Mouse (Mus musculus) G1E (cell line): ENCODE measurements at regions not wholly inside any gene's neighbourhood (a gene's known extent, or its start where the extent isn't known, plus 50 kb on each side); places are given as distances from the start of the nearest gene placed in this dataset.

Source experiments
- ATAC-seq: 2 replicates; pipeline ENCODE4 v1.8.0; 2016; ENCODE audit warnings: mild to moderate bottlenecking; ENCODE audit not compliant: insufficient number of reproducible peaks, poor library complexity, low FRiP score, severe bottlenecking; ENCODE audit errors: extremely low read depth
- DNase-seq: peaks from one replicate; pipeline ENCODE4 v3.0.0; 2012; ENCODE audit warnings: low spot score
- H3K27me3 ChIP-seq: 2 replicates; pipeline ENCODE4 v1.6.1; 2012; ENCODE audit warnings: mild to moderate bottlenecking, low read length, inconsistent platforms; ENCODE audit not compliant: insufficient read depth
- H3K36me3 ChIP-seq: replicated peaks from 2 replicates; pipeline ENCODE3; 2012; ENCODE audit warnings: mild to moderate bottlenecking, inconsistent platforms
- H3K4me1 ChIP-seq: 2 replicates; pipeline ENCODE4 v1.6.1; 2012; ENCODE audit warnings: low read depth, low read length, inconsistent platforms, mixed read lengths; ENCODE audit not compliant: insufficient read depth
- H3K4me3 ChIP-seq: 2 replicates; pipeline ENCODE4 v1.5.1; 2012; ENCODE audit warnings: low read depth, mild to moderate bottlenecking, inconsistent platforms, low read length, moderate library complexity, mixed read lengths
- H3K9me3 ChIP-seq: replicated peaks from 2 replicates; pipeline ENCODE4 v1.6.1; 2012; ENCODE audit warnings: inconsistent platforms
- CTCF ChIP-seq: IDR thresholded peaks from 2 replicates; pipeline ENCODE4 v1.5.1; 2012; ENCODE audit warnings: low read depth, low read length, inconsistent platforms, mixed read lengths
- GATA1 ChIP-seq: IDR thresholded peaks from 2 replicates; pipeline ENCODE4 v1.6.1; 2012; ENCODE audit warnings: borderline replicate concordance, low read length, inconsistent platforms, mixed read lengths
- GATA2 ChIP-seq: IDR thresholded peaks from 2 replicates; pipeline ENCODE4 v1.6.1; 2012; ENCODE audit warnings: low read depth, low read length, inconsistent platforms, borderline replicate concordance
- POLR2AphosphoS5 ChIP-seq: IDR thresholded peaks from 2 replicates; pipeline ENCODE4 v1.6.1; 2012; ENCODE audit warnings: low read depth, low read length, inconsistent platforms; ENCODE audit not compliant: insufficient replicate concordance
- TAL1 ChIP-seq: conservative IDR thresholded peaks from 2 replicates; pipeline ENCODE4 v1.6.1; 2012; ENCODE audit warnings: low read depth, low read length, inconsistent platforms, mixed read lengths

DNA sequence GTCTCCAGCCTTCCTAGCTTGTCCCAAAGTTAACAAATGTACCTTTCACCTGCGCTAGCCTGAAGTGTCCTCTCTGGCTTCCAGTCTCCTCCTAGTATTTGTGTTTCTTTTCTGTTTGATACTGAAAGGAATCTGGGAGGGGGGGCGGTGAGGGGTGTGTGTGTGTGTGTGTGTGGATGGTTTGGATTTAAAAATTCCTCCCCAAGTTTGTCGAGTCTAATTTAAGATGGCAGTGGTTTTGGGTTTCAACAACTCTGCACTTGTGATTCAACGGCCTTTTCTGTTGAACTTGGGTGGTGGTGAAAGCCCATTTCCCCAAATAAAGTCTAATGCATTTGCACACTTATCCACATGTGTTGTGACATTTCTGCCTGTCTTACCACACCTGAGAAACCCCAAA is 64.4 kb upstream of the Habp2 start:
- TF ChIP-seq POLR2AphosphoS5 (no peak), TAL1 (no peak), GATA2 (no peak), GATA1 (no peak), CTCF (no peak)
- Histone ChIP-seq H3K4me1 (no peaks in the 10 kb centered on the region), H3K27me3 (peaks cover 13% of the 10 kb centered on the region), H3K4me3 (no peak overlapping the region), H3K36me3 (no peaks in the 10 kb centered on the region), H3K9me3 (no peaks in the 10 kb centered on the region)
- ATAC-seq: no peak
- no peak for DNase-seq

DNA sequence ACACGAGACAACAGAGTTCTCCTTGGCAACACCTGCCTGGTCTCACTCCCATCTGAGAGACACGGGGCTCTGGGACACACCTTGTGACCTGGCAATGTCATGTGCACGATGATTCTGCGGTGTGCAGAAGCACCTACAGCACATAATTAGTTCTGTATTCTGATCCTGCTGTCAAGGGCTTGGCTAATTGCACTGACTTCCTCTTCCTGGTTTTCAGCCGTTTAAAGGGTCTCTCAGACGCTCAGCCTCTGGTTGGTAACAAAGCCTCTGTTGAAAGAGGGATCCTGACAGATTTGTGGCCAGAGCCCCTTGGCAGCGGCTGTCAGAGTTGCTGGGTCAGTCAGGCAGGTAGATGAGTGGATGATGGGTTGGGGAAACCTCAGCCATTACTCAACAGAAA is 61.9 kb upstream of the Habp2 start:
- no peak for TF ChIP-seq CTCF
- TF ChIP-seq TAL1: no peak
- no peak for TF ChIP-seq GATA2
- no peak for TF ChIP-seq GATA1
- no peak for TF ChIP-seq POLR2AphosphoS5
- Histone ChIP-seq H3K9me3 (no peaks in the 10 kb centered on the region), H3K4me1 (no peaks in the 10 kb centered on the region), H3K27me3 (peaks cover 13% of the 10 kb centered on the region), H3K4me3 (no peak overlapping the region), H3K36me3 (no peaks in the 10 kb centered on the region)
- DNase-seq: no peak
- ATAC-seq: no peak

DNA sequence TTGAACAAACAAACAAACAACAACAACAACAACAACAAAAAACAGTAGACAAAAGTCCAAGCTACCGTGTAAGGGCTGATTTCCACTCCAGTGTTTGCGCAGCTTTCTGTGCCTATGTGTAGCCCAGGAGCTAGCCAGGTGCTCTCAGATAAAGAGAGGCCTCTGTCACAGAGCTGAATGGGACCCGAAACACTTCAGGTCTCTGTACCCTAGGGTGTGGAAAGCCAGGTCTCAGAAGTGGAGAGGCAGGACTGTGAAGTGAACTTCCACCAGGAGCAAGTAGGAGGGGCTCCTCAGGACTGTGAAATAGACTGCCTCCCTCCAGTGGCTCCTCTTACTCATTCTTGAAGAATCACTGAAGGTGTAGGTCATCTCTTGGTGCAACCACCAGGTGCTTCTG is 61.4 kb upstream of the Habp2 start:
- H3K9me3 ChIP-seq: no peaks in the 10 kb centered on the region
- DNase-seq (no peak), ATAC-seq (no peak)
- no peaks in the 10 kb centered on the region for H3K4me1 ChIP-seq
- peaks cover 13% of the 10 kb centered on the region for H3K27me3 ChIP-seq
- TF ChIP-seq TAL1 (no peak), CTCF (no peak), POLR2AphosphoS5 (no peak), GATA2 (no peak), GATA1 (no peak)
- no peaks in the 10 kb centered on the region for H3K36me3 ChIP-seq
- H3K4me3 ChIP-seq: no peak overlapping the region

- H3K9me3 ChIP-seq: peaks cover 7% of the 10 kb centered on the region
- no peak for DNase-seq
- H3K36me3 ChIP-seq: no peaks in the 10 kb centered on the region
- no peak overlapping the region for H3K4me3 ChIP-seq
- TF ChIP-seq CTCF (no peak), POLR2AphosphoS5 (no peak), GATA1 (no peak), TAL1 (no peak), GATA2 (no peak)
- no peaks in the 10 kb centered on the region for H3K4me1 ChIP-seq
- no peak for ATAC-seq
- H3K27me3 ChIP-seq: peaks cover 4% of the 10 kb centered on the region; the same call in 1 of the 2 replicates
Measured at GRCm38 (mm10) chr19:56228586-56228985, 58.4 kb upstream of the Habp2 start.

- TF ChIP-seq POLR2AphosphoS5 (no peak), CTCF (no peak), GATA1 (no peak), GATA2 (no peak), TAL1 (no peak)
- no peak for ATAC-seq
- Histone ChIP-seq H3K27me3 (no peaks in the 10 kb centered on the region; the same call in 1 of the 2 replicates), H3K9me3 (peaks cover 7% of the 10 kb centered on the region), H3K4me1 (no peaks in the 10 kb centered on the region), H3K36me3 (no peaks in the 10 kb centered on the region), H3K4me3 (no peak overlapping the region)
- DNase-seq: no peak
Measured at GRCm38 (mm10) chr19:56231430-56231829, 55.5 kb upstream of the Habp2 start.

DNA sequence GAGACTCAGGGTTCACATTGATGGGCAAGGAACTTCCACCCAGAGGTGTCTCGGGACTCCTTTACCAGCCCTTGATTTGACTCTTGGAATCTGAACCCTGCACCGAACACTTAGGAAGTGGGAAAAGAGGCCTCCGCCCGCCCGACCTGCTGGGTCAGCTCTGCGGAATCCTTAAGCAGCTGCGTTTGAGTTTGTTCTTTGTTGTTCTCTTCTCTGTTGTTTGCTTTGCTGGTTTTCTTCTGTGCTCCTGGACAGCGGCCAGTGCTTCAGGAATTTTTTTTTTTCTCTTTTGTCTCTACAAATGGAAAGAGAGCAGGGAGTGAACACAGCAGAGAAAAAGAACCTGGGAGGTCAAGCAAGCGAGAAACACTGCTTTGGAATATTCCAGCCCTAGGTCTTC is 55.1 kb upstream of the Habp2 start:
- no peaks in the 10 kb centered on the region for H3K36me3 ChIP-seq
- peaks cover 7% of the 10 kb centered on the region for H3K9me3 ChIP-seq
- DNase-seq (no peak), ATAC-seq (no peak)
- H3K4me1 ChIP-seq: no peaks in the 10 kb centered on the region
- no peaks in the 10 kb centered on the region; the same call in 1 of the 2 replicates for H3K27me3 ChIP-seq
- no peak overlapping the region for H3K4me3 ChIP-seq
- TF ChIP-seq POLR2AphosphoS5: no peak
- TF ChIP-seq GATA1: no peak
- no peak for TF ChIP-seq GATA2
- no peak for TF ChIP-seq CTCF
- TF ChIP-seq TAL1: no peak

GRCm38 (mm10) chr19:56232269-56232668 is 54.7 kb upstream of the Habp2 start:
- Histone ChIP-seq H3K27me3 (no peaks in the 10 kb centered on the region; the same call in 1 of the 2 replicates), H3K36me3 (no peaks in the 10 kb centered on the region), H3K4me3 (no peak overlapping the region), H3K4me1 (no peaks in the 10 kb centered on the region), H3K9me3 (peaks cover 7% of the 10 kb centered on the region)
- DNase-seq (no peak), ATAC-seq (no peak)
- TF ChIP-seq GATA1 (no peak), CTCF (no peak), GATA2 (no peak), POLR2AphosphoS5 (no peak)
